Comparison of ENCODE assay signal across 26 mouse cellular contexts in genomic region chr2:118430630-118431029, GRCm38 (mm10). TPM values are rescaled to one million over a fixed set of nuclear protein-coding genes. Genes with fewer than 3 reads are reported as not detected.
DNase-seq lines count a peak whose midpoint lies in the region; ATAC-seq and TF ChIP-seq lines count a peak whose summit lies in the region.
"Had no signal": no experiment of that assay in that cellular context is flagged by ENCODE, and none has a peak within 500 bp of the region (broad histone marks: within the 10 kb centered on the region; RNA-seq: fewer than 3 reads in every experiment).

No protein-coding gene starts in this region.

- H3K36me3 ChIP-seq in forebrain, embryonic 11.5 days (ENCODE audit: control insufficient read depth, insufficient read depth, low read length): peaks cover 2% of the 10 kb centered on the region; the same call in 1 of the 2 replicates
- H3K36me3 ChIP-seq in forebrain, postnatal 0 days (ENCODE audit: insufficient read depth): peaks cover 53% of the 10 kb centered on the region
- H3K36me3 ChIP-seq in intestine, postnatal 0 days (ENCODE audit: control insufficient read depth, insufficient read depth): peaks cover 50% of the 10 kb centered on the region
- H3K36me3 ChIP-seq in intestine, embryonic 16.5 days (ENCODE audit: control insufficient read depth, insufficient read depth, low read length): peaks cover 18% of the 10 kb centered on the region

- ATAC-seq in forebrain, embryonic 11.5 days (replicated peaks; ENCODE audit: low FRiP score): no peak
- ATAC-seq in forebrain, postnatal 0 days: no peak
- ATAC-seq in intestine, postnatal 0 days: no peak
- ATAC-seq in intestine, embryonic 16.5 days: no peak
- ATAC-seq in erythroid progenitor cell, adult 5-6 weeks (replicated peaks; ENCODE audit: low FRiP score, poor library complexity, severe bottlenecking): 0 out of 2 replicates have a peak, but pooled peaks have one; percentile 25
- ATAC-seq: forebrain, embryonic 15.5 days; inflammation-experienced regulatory T-cells, adult 6 months; midbrain, embryonic 13.5 days; Patski had no signal

- no peak for TF ChIP-seq CTCF in forebrain, postnatal 0 days (IDR thresholded peaks at IDR 0.05; ENCODE audit: low read depth)
- TF ChIP-seq CTCF in intestine, postnatal 0 days (IDR thresholded peaks at IDR 0.05; ENCODE audit: low read depth): 0 out of 2 replicates have a peak, but pooled peaks have one; percentile 5

- WGBS in forebrain, embryonic 11.5 days: 82% methylated on average over 16 of the region's 16 CpGs
- WGBS in forebrain, postnatal 0 days: 84% methylated on average over 16 of the region's 16 CpGs
- 86% methylated on average over 16 of the region's 16 CpGs for WGBS in intestine, postnatal 0 days
- WGBS in intestine, embryonic 16.5 days: 79% methylated on average over 16 of the region's 16 CpGs

- H3K9ac ChIP-seq in forebrain, embryonic 11.5 days (ENCODE audit: low read length): no peak overlapping the region
- H3K9ac ChIP-seq in forebrain, postnatal 0 days: no peak overlapping the region
- no peak overlapping the region for H3K9ac ChIP-seq in intestine, postnatal 0 days (ENCODE audit: low read depth, low read length)
- no peak overlapping the region for H3K9ac ChIP-seq in intestine, embryonic 16.5 days (ENCODE audit: low read depth, low read length)
- H3K9ac ChIP-seq: forebrain, embryonic 15.5 days; hindbrain, embryonic 13.5 days; liver, embryonic 15.5 days; midbrain, embryonic 13.5 days had no signal

- no peak overlapping the region for H3K4me3 ChIP-seq in forebrain, embryonic 11.5 days (ENCODE audit: low read depth, low read length)
- no peak overlapping the region for H3K4me3 ChIP-seq in forebrain, postnatal 0 days (ENCODE audit: low read depth, low read length)
- no peak overlapping the region for H3K4me3 ChIP-seq in intestine, postnatal 0 days (ENCODE audit: low read depth, low read length)
- no peak overlapping the region for H3K4me3 ChIP-seq in intestine, embryonic 16.5 days (ENCODE audit: low read length)
- H3K4me3 ChIP-seq: forebrain, embryonic 15.5 days; hindbrain, embryonic 13.5 days; liver, embryonic 15.5 days; midbrain, embryonic 13.5 days had no signal

- no peak overlapping the region for H3K4me2 ChIP-seq in forebrain, embryonic 11.5 days (ENCODE audit: low read depth, low read length, severe bottlenecking)
- H3K4me2 ChIP-seq in forebrain, postnatal 0 days (ENCODE audit: low read depth): no peak overlapping the region
- no peak overlapping the region for H3K4me2 ChIP-seq in intestine, postnatal 0 days (replicated peaks; ENCODE audit: low read depth)
- H3K4me2 ChIP-seq in intestine, embryonic 16.5 days (ENCODE audit: low read depth, low read length): no peak overlapping the region
- H3K4me2 ChIP-seq: forebrain, embryonic 15.5 days; hindbrain, embryonic 13.5 days; liver, embryonic 15.5 days; midbrain, embryonic 13.5 days had no signal

- no peaks in the 10 kb centered on the region for H3K9me3 ChIP-seq in forebrain, embryonic 11.5 days (ENCODE audit: control insufficient read depth, low read length)
- no peaks in the 10 kb centered on the region for H3K9me3 ChIP-seq in forebrain, postnatal 0 days (ENCODE audit: low read length)
- no peaks in the 10 kb centered on the region for H3K9me3 ChIP-seq in intestine, postnatal 0 days (ENCODE audit: control insufficient read depth)
- no peaks in the 10 kb centered on the region for H3K9me3 ChIP-seq in intestine, embryonic 16.5 days (ENCODE audit: control insufficient read depth, low read length)
- H3K9me3 ChIP-seq: forebrain, embryonic 15.5 days; G1E; hindbrain, embryonic 13.5 days; liver, embryonic 15.5 days; midbrain, embryonic 13.5 days had no signal

- peak; percentile 53 for DNase-seq in forebrain, embryonic 11.5 days (ENCODE audit: low spot score)
- no peak for DNase-seq in forebrain, postnatal 0 days
- DNase-seq in ES-CJ7 (ENCODE audit: low read depth, low spot score): peak; percentile 63
- DNase-seq in gastrocnemius, adult 8-10 months (ENCODE audit: low spot score in 2 of 2): no peak
- no peak for DNase-seq in frontal cortex, adult 2 months (ENCODE audit: extremely low spot score in 1 of 2, low spot score in 1 of 2)
- DNase-seq: adrenal gland, adult 8-10 months; cerebellum, adult 8-10 months; cerebellum, postnatal 36 days; gastrocnemius, postnatal 10 days; heart, postnatal 14 days; kidney, adult 9 months; kidney, postnatal 10 days; layer of hippocampus, adult 9-11 months; liver; lung, postnatal 36 days had no signal

- H3K27me3 ChIP-seq in forebrain, embryonic 11.5 days (ENCODE audit: control insufficient read depth, insufficient read depth, low read length): no peaks in the 10 kb centered on the region
- no peaks in the 10 kb centered on the region for H3K27me3 ChIP-seq in forebrain, postnatal 0 days (ENCODE audit: insufficient read depth, low read length)
- no peaks in the 10 kb centered on the region for H3K27me3 ChIP-seq in intestine, postnatal 0 days (replicated peaks; ENCODE audit: control insufficient read depth, insufficient read depth, low read length)
- H3K27me3 ChIP-seq in intestine, embryonic 16.5 days (replicated peaks; ENCODE audit: control insufficient read depth, insufficient read depth, low read length): no peaks in the 10 kb centered on the region
- H3K27me3 ChIP-seq: forebrain, embryonic 15.5 days; hindbrain, embryonic 13.5 days; liver, embryonic 15.5 days; midbrain, embryonic 13.5 days; Patski had no signal

- no peaks in the 10 kb centered on the region for H3K4me1 ChIP-seq in forebrain, embryonic 11.5 days (replicated peaks; ENCODE audit: control insufficient read depth, insufficient read depth, low read length)
- no peaks in the 10 kb centered on the region for H3K4me1 ChIP-seq in forebrain, postnatal 0 days (ENCODE audit: insufficient read depth)
- no peaks in the 10 kb centered on the region for H3K4me1 ChIP-seq in intestine, postnatal 0 days (replicated peaks; ENCODE audit: control insufficient read depth, insufficient read depth, low read length)
- H3K4me1 ChIP-seq in intestine, embryonic 16.5 days (ENCODE audit: control insufficient read depth, insufficient read depth, low read length): no peaks in the 10 kb centered on the region
- H3K4me1 ChIP-seq: forebrain, embryonic 15.5 days; hindbrain, embryonic 13.5 days; liver, embryonic 15.5 days; midbrain, embryonic 13.5 days had no signal

- H3K27ac ChIP-seq in forebrain, embryonic 11.5 days (ENCODE audit: low read depth, low read length): no peak overlapping the region
- no peak overlapping the region for H3K27ac ChIP-seq in forebrain, postnatal 0 days (ENCODE audit: low read depth, low read length)
- H3K27ac ChIP-seq in intestine, postnatal 0 days (ENCODE audit: low read depth, low read length): no peak overlapping the region; the same call in 1 of the 2 replicates
- no peak overlapping the region for H3K27ac ChIP-seq in intestine, embryonic 16.5 days (ENCODE audit: low read length)
- H3K27ac ChIP-seq: forebrain, embryonic 15.5 days; hindbrain, embryonic 13.5 days; liver, embryonic 15.5 days; midbrain, embryonic 13.5 days had no signal

RNA-seq across cellular contexts. Expression of gene Eif2ak4, which starts 42.2 kb away (rescaled TPM):
- polyA plus RNA-seq in forebrain, embryonic 11.5 days (2014; fragmentation: Nextera tagmentation; extraction: Ambion mirVana): 14.0 and 14.5 TPM in 2 replicates
- 13.7 and 16.4 TPM in 2 replicates for total RNA-seq in forebrain, postnatal 0 days (2014; rRNA removed)
- polyA plus RNA-seq in forebrain, postnatal 0 days (2015; fragmentation: Nextera tagmentation; extraction: Ambion mirVana): 5.1 and 6.2 TPM in 2 replicates
- polyA plus RNA-seq in intestine, postnatal 0 days (2015; fragmentation: Nextera tagmentation; extraction: Ambion mirVana): 3.7 and 3.8 TPM in 2 replicates
- polyA plus RNA-seq in intestine, embryonic 16.5 days (2015; fragmentation: Nextera tagmentation; extraction: Ambion mirVana): 9.0 and 9.5 TPM in 2 replicates
- total RNA-seq in erythroid progenitor cell, adult 5-6 weeks (2015; ENCODE audit: low replicate concordance): 3.2 and 3.4 TPM in 2 replicates
- total RNA-seq in erythroid progenitor cell, adult 5-6 weeks (2017; ENCODE audit: low replicate concordance): 4.6 and 12.7 TPM in 2 replicates
- total RNA-seq in gastrocnemius, adult 8-10 months (2022): 1 to 10 TPM; 2.7 to 3.7 (median 3.6) TPM
- 19.1 and 22.0 TPM in 2 replicates for polyA plus RNA-seq in frontal cortex, adult 2 months (2012; rRNA removed)

RNA-seq across cellular contexts. Expression of gene Srp14, which starts 48.9 kb away (rescaled TPM):
- 239 and 257 TPM in 2 replicates for polyA plus RNA-seq in forebrain, embryonic 11.5 days (2014; fragmentation: Nextera tagmentation; extraction: Ambion mirVana)
- 180 and 252 TPM in 2 replicates for total RNA-seq in forebrain, postnatal 0 days (2014; rRNA removed)
- polyA plus RNA-seq in forebrain, postnatal 0 days (2015; fragmentation: Nextera tagmentation; extraction: Ambion mirVana): 357 and 411 TPM in 2 replicates
- polyA plus RNA-seq in intestine, postnatal 0 days (2015; fragmentation: Nextera tagmentation; extraction: Ambion mirVana): 164 and 168 TPM in 2 replicates
- polyA plus RNA-seq in intestine, embryonic 16.5 days (2015; fragmentation: Nextera tagmentation; extraction: Ambion mirVana): 191 and 204 TPM in 2 replicates
- total RNA-seq in erythroid progenitor cell, adult 5-6 weeks (2015; ENCODE audit: low replicate concordance): 38.9 and 114 TPM in 2 replicates
- total RNA-seq in erythroid progenitor cell, adult 5-6 weeks (2017; ENCODE audit: low replicate concordance): 50.6 and 86.5 TPM in 2 replicates
- 100 to 1,000 TPM; 139 to 157 (median 152) TPM for total RNA-seq in gastrocnemius, adult 8-10 months (2022)
- 232 and 234 TPM in 2 replicates for polyA plus RNA-seq in frontal cortex, adult 2 months (2012; rRNA removed)

RNA-seq across cellular contexts. Expression of gene Gpr176, which starts 57.4 kb away (rescaled TPM):
- polyA plus RNA-seq in forebrain, embryonic 11.5 days (2014; fragmentation: Nextera tagmentation; extraction: Ambion mirVana): 0.23 and 0.24 TPM in 2 replicates
- 8.8 and 11.0 TPM in 2 replicates for total RNA-seq in forebrain, postnatal 0 days (2014; rRNA removed)
- 6.3 and 8.3 TPM in 2 replicates for polyA plus RNA-seq in forebrain, postnatal 0 days (2015; fragmentation: Nextera tagmentation; extraction: Ambion mirVana)
- 0.57 and 0.84 TPM in 2 replicates for polyA plus RNA-seq in intestine, postnatal 0 days (2015; fragmentation: Nextera tagmentation; extraction: Ambion mirVana)
- 0.35 and 0.42 TPM in 2 replicates for polyA plus RNA-seq in intestine, embryonic 16.5 days (2015; fragmentation: Nextera tagmentation; extraction: Ambion mirVana)
- total RNA-seq in erythroid progenitor cell, adult 5-6 weeks (2015; ENCODE audit: low replicate concordance): 1.4 and 3.4 TPM in 2 replicates
- not detected in 2 replicates for total RNA-seq in erythroid progenitor cell, adult 5-6 weeks (2017; ENCODE audit: low replicate concordance)
- total RNA-seq in gastrocnemius, adult 8-10 months (2022): under 1 TPM in 3 of 4 experiments, not detected in 1; 0.05 to 0.34 (median 0.11) TPM
- 3.7 and 4.7 TPM in 2 replicates for polyA plus RNA-seq in frontal cortex, adult 2 months (2012; rRNA removed)
- total RNA-seq: megakaryocyte-erythroid progenitor cell, adult 5-6 weeks had no signal
- polyA plus RNA-seq: G1E had no signal

Comparison
In these comparisons a context has a peak if more than half of its experiments do, and no peak if none do; other contexts are left out.
1. DNase-seq: peak in forebrain, embryonic 11.5 days (single experiment) and ES-CJ7 (single experiment); none in forebrain, postnatal 0 days (single experiment), gastrocnemius, adult 8-10 months (0 of 2) and frontal cortex, adult 2 months (0 of 2).